Comparison of ENCODE assay signal across 8 mouse cellular contexts in genomic region chr11:51883670-51884069, GRCm38 (mm10). TPM values are rescaled to one million over a fixed set of nuclear protein-coding genes. Genes with fewer than 3 reads are reported as not detected.
DNase-seq lines count a peak whose midpoint lies in the region; ATAC-seq and TF ChIP-seq lines count a peak whose summit lies in the region.

No protein-coding gene starts in this region.

- WGBS in spleen, adult 2 months = 2% methylated on average over 5 of the region's 5 CpGs
- WGBS in heart, embryonic 15.5 days = 15% methylated on average over 5 of the region's 5 CpGs
- 26% methylated on average over 5 of the region's 5 CpGs for WGBS in limb, embryonic 14.5 days
- WGBS in cerebellum, adult 2 months = 10% methylated on average over 5 of the region's 5 CpGs

- peak; percentile 29 to 72 for DNase-seq in spleen, adult 2 months (ENCODE audit: low read depth in 1 of 2, low spot score in 2 of 2)
- DNase-seq in spleen, adult 12 weeks (ENCODE audit: low spot score) = no peak
- DNase-seq in limb, embryonic 14.5 days (ENCODE audit: low spot score) = peak; percentile 60
- DNase-seq in natural killer cell, adult 2 months (ENCODE audit: low spot score in 2 of 2) = peak; percentile 56 to 57
- DNase-seq in layer of hippocampus, adult 8-10 months (ENCODE audit: low spot score in 2 of 2) = no peak
- no peak for DNase-seq in cerebellum, adult 18-20 months
- no peak for DNase-seq in cerebellum, adult 2 months

- TF ChIP-seq POLR2A in spleen, adult 2 months (IDR thresholded peaks at IDR 0.05; ENCODE audit: low read depth, low read length) = no peak
- no peak for TF ChIP-seq POLR2A in limb, embryonic 14.5 days (IDR thresholded peaks at IDR 0.05; ENCODE audit: borderline replicate concordance, extremely low read depth, insufficient read depth, insufficient read length)
- no peak for TF ChIP-seq POLR2A in cerebellum, adult 2 months (IDR thresholded peaks at IDR 0.05; ENCODE audit: borderline replicate concordance, insufficient read depth, low read length)

- H3K9ac ChIP-seq in heart, embryonic 15.5 days = no peak overlapping the region
- no peak overlapping the region for H3K9ac ChIP-seq in limb, embryonic 14.5 days (ENCODE audit: low read depth, low read length, severe bottlenecking)

- H3K4me1 ChIP-seq in spleen, adult 2 months (ENCODE audit: control insufficient read depth, insufficient read depth, insufficient read length) = peaks cover 12% of the 10 kb centered on the region; the same call in 1 of the 2 replicates
- peaks cover 18% of the 10 kb centered on the region for H3K4me1 ChIP-seq in heart, embryonic 15.5 days (replicated peaks)
- H3K4me1 ChIP-seq in limb, embryonic 14.5 days (ENCODE audit: control insufficient read depth, insufficient read depth, low read length) = peaks cover 7% of the 10 kb centered on the region; the same call in 1 of the 2 replicates
- H3K4me1 ChIP-seq in cerebellum, adult 2 months (ENCODE audit: control insufficient read depth, insufficient read depth, low read length) = no peaks in the 10 kb centered on the region

- no peak for TF ChIP-seq CTCF in spleen, adult 2 months (IDR thresholded peaks at IDR 0.05; ENCODE audit: extremely low read depth, insufficient read depth, insufficient read length, insufficient replicate concordance)
- no peak for TF ChIP-seq CTCF in cerebellum, adult 2 months (IDR thresholded peaks at IDR 0.05; ENCODE audit: borderline replicate concordance, insufficient read depth, low read depth, low read length)

- no peaks in the 10 kb centered on the region for H3K9me3 ChIP-seq in heart, embryonic 15.5 days (replicated peaks)
- no peaks in the 10 kb centered on the region for H3K9me3 ChIP-seq in limb, embryonic 14.5 days (ENCODE audit: control insufficient read depth, low read length)

- no peak overlapping the region for H3K4me2 ChIP-seq in heart, embryonic 15.5 days
- H3K4me2 ChIP-seq in limb, embryonic 14.5 days (replicated peaks; ENCODE audit: low read depth, low read length, severe bottlenecking) = no peak overlapping the region

- no peak overlapping the region for H3K4me3 ChIP-seq in spleen, adult 2 months (ENCODE audit: extremely low read depth, insufficient read depth, insufficient read length)
- H3K4me3 ChIP-seq in heart, embryonic 15.5 days = no peak overlapping the region
- no peak overlapping the region for H3K4me3 ChIP-seq in limb, embryonic 14.5 days (replicated peaks; ENCODE audit: low read length)
- H3K4me3 ChIP-seq in cerebellum, adult 2 months (replicated peaks; ENCODE audit: insufficient read depth, low read depth, low read length) = no peak overlapping the region

- H3K27ac ChIP-seq in spleen, adult 2 months (ENCODE audit: insufficient read depth, low read length) = peak overlapping the region; percentile 49
- H3K27ac ChIP-seq in heart, embryonic 15.5 days = peak overlapping the region; percentile 58
- H3K27ac ChIP-seq in limb, embryonic 14.5 days (replicated peaks; ENCODE audit: low read depth, low read length) = no peak overlapping the region
- H3K27ac ChIP-seq in cerebellum, adult 2 months (ENCODE audit: insufficient read depth, low read length) = no peak overlapping the region

- ATAC-seq in heart, embryonic 15.5 days (replicated peaks; ENCODE audit: insufficient number of reproducible peaks, insufficient read depth, low FRiP score, low read depth) = peak; percentile 66
- peak; percentile 55; the same call in 1 of the 2 replicates for ATAC-seq in limb, embryonic 14.5 days (ENCODE audit: low FRiP score, low read depth)

- H3K27me3 ChIP-seq in spleen, adult 2 months (ENCODE audit: control insufficient read depth, insufficient read depth, low read length) = no peaks in the 10 kb centered on the region
- no peaks in the 10 kb centered on the region for H3K27me3 ChIP-seq in heart, embryonic 15.5 days
- no peaks in the 10 kb centered on the region for H3K27me3 ChIP-seq in limb, embryonic 14.5 days (ENCODE audit: control insufficient read depth, insufficient read depth, low read length)
- H3K27me3 ChIP-seq in cerebellum, adult 2 months (ENCODE audit: control insufficient read depth, insufficient read depth, low read length) = no peaks in the 10 kb centered on the region

- H3K36me3 ChIP-seq in spleen, adult 2 months (ENCODE audit: control insufficient read depth, insufficient read depth, low read length) = no peaks in the 10 kb centered on the region
- no peaks in the 10 kb centered on the region for H3K36me3 ChIP-seq in heart, embryonic 15.5 days
- H3K36me3 ChIP-seq in limb, embryonic 14.5 days (ENCODE audit: control insufficient read depth, insufficient read depth, low read length) = no peaks in the 10 kb centered on the region

RNA-seq across cellular contexts. Expression of gene Jade2, which starts 26.2 kb away (rescaled TPM):
- polyA plus RNA-seq in spleen, adult 2 months (2012; rRNA removed) = 24.8 and 27.2 TPM in 2 replicates
- polyA plus RNA-seq in heart, embryonic 15.5 days (2015; fragmentation: Nextera tagmentation; extraction: Ambion mirVana) = 0.82 and 1.5 TPM in 2 replicates
- 5.2 and 5.7 TPM in 2 replicates for polyA plus RNA-seq in limb, embryonic 14.5 days (2012; rRNA removed)
- 1.7 and 1.8 TPM in 2 replicates for polyA plus RNA-seq in limb, embryonic 14.5 days (2014; fragmentation: Nextera tagmentation; extraction: Ambion mirVana)
- total RNA-seq in layer of hippocampus, adult 8-10 months (2022) = 10 to 100 TPM; 50.6 to 54.2 (median 52.0) TPM
- 21.8 and 21.9 TPM in 2 replicates for polyA plus RNA-seq in cerebellum, adult 2 months (2012; rRNA removed)

Comparison
In these comparisons a context has a peak if more than half of its experiments do, and no peak if none do; other contexts are left out.
1. DNase-seq: peak in spleen, adult 2 months (2 of 2), limb, embryonic 14.5 days (single experiment) and natural killer cell, adult 2 months (2 of 2); none in spleen, adult 12 weeks (single experiment), layer of hippocampus, adult 8-10 months (0 of 2), cerebellum, adult 18-20 months (0 of 2) and cerebellum, adult 2 months (0 of 2).
2. H3K27ac ChIP-seq: peak in spleen, adult 2 months (single experiment) and heart, embryonic 15.5 days (single experiment); none in limb, embryonic 14.5 days (single experiment) and cerebellum, adult 2 months (single experiment).